Mouse (Mus musculus): ENCODE results near the gene Gm17689. TPM values are rescaled to one million over a fixed set of nuclear protein-coding genes. Genes with fewer than 3 reads are reported as not detected.

The Gm17689 gene
- not detected for polyA plus RNA-seq (2017; shearing (Covaris generic))

DNA sequence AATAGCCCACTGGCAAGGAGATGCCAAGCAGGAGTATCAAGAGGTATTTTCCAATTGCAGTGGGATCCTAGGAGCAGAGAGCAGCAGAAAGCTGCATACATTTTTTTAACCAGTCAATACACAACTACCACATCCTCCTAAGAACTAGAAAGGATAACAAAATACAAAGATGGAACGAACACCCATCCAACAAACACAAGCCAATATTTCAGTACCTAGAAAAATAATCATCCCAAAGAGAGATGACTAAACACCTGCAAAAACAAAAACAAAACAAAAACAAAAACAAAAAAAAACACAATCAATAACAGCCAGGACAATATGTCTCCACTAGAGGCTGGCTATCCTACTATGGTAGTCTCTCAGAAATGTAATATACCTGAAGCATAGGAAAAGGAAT is at the start of gene Gm17689:
Gm17689 (minus strand) TSS at position 101 of the 400 bp plus-strand sequence.

DNA sequence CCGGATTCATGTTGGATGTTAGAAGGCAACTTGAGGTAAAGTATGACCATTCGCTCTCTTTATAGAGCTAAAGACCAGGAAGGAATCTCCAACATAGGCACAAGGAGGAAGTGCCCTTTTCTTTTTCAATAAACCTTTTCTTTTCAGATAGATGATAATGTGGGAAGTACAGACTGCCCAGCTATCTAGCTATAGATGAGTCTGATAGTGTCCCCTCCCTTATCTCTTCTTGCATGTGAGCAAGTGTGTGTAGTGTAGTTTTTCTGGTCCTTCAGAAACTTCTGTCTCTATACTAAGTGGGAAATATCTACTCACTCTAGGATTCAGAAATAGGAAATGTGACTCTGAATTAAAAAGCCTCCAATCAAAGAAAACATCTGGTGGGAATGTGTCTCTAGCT is 40.6 kb downstream of the Gm17689 start, which contains the start of gene Gm5615:
Gm5615 (minus strand) TSS at position 101 of the 400 bp plus-strand sequence.

Other genes with a start within 250 kb of the Gm17689 start
- not detected for gene Gm7257, start 150.8 kb downstream of the Gm17689 start, polyA plus RNA-seq (2017; shearing (Covaris generic))
- not detected for gene Gm9513, start 107.0 kb downstream of the Gm17689 start, polyA plus RNA-seq (2017; shearing (Covaris generic))
- gene Gm5615, start 40.7 kb downstream of the Gm17689 start, polyA plus RNA-seq (2017; shearing (Covaris generic)): under 1 TPM in 1 of 2 experiments, not detected in 1; 0.32 TPM
- not detected for gene A630095E13Rik, start 60.7 kb upstream of the Gm17689 start, polyA plus RNA-seq (2017; shearing (Covaris generic))
- not detected for gene Acrv1, start 110.6 kb upstream of the Gm17689 start, polyA plus RNA-seq (2017; shearing (Covaris generic))
- 1 to 10 TPM; 2.0 to 6.4 TPM for gene Chek1, start 144.4 kb upstream of the Gm17689 start, polyA plus RNA-seq (2017; shearing (Covaris generic))
- gene Stt3a, start 185.0 kb upstream of the Gm17689 start, polyA plus RNA-seq (2017; shearing (Covaris generic)): 100 to 1,000 TPM; 204 to 225 TPM
- gene Ei24, start 214.8 kb upstream of the Gm17689 start, polyA plus RNA-seq (2017; shearing (Covaris generic)): 10 to 100 TPM; 64.8 to 76.0 TPM
- 1 to 10 TPM in 1 of 2 experiments, under 1 TPM in 1; 0.37 to 3.0 TPM for gene Fez1, start 239.2 kb upstream of the Gm17689 start, polyA plus RNA-seq (2017; shearing (Covaris generic))

Data from inflammation-experienced regulatory T-cells (primary cell).